Mouse (Mus musculus): ENCODE measurements around the gene Lmna. TPM values are rescaled to one million over a fixed set of nuclear protein-coding genes. Genes with fewer than 3 reads are reported as not detected.

Gene Lmna
- total RNA-seq, 2 experiments from 2014 or later: 42.0 to 49.3 TPM

DNA sequence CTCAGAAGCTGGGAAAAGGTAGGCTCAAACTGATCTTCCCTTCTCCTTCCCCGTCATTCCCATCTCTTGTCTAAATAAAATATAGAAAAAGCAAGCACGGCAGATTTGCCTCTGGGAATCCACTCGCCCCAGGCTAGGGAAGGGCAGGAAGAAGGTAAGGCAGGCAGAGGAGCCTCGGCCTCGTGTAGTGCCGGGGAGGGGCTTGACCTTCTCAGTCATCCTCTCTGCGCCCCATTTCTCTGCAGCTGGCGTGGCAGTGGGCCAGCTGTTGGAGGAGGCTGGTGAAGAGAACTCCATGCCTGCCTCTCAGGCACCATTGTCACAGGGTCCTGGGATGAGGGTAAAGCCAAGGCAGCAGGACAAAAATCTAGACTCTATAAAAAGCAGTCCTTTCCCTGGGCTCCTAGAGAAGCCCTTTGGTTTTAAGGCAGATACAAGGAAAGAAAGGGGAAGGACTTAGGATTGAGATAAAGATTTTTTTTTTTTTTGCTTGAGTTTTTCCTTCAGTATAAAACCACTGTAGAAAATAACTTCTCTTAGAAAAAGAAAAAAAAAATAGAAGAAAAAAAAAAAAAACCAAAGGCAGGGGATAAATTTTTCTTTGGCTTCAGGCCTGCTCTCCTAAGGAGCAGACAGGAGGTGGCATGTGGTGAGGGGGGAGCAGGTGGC, 28.2 kb downstream of the Lmna start:
- DNase-seq (ENCODE audit: low spot score in 2 of 2): no peak

DNA sequence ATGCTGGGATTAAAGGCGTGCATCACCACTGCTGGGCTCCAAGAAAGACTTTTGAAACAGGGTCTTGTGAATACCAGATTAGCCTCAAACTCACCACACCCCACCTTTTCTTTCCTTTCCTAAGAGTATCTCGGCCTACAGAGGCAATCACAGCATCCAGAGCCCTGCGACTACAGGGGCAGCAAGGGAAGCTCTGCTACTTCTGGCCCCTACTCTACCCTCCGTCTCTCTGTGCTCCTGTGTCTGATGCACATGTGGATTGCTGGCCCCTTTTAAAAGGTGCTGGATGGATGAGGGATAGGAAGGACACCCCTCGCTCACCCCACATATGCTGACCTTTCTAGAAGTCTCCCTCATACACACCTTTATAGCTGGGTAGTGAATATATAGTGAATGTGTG, 29.1 kb downstream of the Lmna start:
- DNase-seq (ENCODE audit: low spot score in 2 of 2): no peak

DNA sequence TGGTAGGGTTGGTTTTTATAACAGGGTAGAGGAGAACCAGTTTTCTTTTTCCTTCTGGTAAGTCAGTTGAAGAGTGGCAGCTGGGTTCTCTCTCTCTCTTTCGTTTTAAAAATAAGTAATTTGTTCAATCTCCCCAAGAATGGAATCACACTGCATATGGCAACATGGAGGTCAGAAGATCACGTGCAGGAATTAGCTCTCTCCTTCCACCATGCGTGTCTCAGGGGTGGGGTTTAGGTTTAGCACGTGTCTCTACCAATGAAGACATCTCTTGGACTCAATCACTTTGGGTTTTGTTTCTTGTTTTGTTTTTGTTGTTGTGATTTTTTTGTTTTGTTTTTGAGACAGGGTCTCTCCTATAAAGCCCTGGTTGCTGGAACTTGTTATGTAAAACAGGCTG, 29.9 kb downstream of the Lmna start:
- no peak for DNase-seq (ENCODE audit: low spot score in 2 of 2)

DNA sequence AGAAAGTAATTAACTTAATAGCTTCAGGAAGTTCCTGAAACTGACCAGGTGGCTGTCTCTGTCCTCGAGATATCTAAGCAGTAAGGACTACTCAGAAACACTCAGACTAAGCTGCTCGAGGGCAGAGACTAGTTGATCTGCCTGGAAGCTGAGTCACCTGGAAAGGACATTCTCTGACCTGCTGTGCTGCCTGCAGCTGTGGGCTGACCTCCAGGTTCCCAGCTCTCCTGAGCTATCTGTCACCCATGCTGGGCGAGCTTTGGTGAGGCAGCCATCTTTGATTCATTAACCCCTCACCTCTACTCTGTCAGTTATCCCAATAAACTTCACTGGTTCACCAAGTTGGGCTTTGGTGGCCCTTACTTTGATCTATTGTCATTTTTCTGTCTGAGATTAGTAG, 30.6 kb downstream of the Lmna start:
- no peak for DNase-seq (ENCODE audit: low spot score in 2 of 2)

DNA sequence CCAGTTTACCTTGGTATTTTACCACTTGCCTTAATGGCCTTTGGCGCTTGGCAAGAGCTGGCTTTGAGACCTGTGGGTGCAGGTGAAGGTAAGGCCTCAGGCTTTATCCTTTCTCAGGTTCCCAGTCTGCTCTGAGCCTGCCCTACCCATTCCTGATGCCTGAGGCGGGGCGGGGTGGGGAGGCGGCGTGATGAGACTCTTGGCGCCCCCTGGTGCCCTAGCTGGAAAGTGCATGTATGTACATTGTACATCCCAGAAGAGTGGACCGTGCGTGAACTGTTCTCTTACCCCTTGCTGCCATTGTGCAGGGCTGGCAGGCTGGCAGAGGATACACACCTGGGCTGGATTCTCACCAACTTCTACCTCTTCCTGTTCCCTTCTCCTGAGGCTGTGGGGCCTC, 32.0 kb downstream of the Lmna start:
- peak; percentile 72 to 76 for DNase-seq (ENCODE audit: low spot score in 2 of 2)

DNA sequence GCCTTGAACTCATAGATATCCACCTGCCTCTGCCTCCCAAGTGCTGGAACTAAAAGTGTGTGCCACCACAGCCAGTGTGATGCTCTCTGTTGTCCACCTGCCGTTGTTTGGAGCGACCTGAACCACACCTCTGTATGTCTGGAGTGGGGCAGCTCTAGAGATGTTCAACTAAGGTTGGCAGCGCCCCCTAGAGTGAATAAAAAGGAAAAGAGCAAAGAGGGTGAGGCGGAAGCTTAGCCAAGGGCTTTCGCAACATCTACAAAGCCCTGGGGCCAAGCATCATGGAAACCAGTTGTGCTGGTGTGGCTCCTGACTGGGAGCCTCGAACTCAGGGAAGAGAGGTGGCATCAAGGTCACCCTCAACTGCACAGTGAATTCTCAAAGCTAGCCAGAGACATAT, 33.4 kb downstream of the Lmna start:
- no peak for DNase-seq (ENCODE audit: low spot score in 2 of 2)

DNA sequence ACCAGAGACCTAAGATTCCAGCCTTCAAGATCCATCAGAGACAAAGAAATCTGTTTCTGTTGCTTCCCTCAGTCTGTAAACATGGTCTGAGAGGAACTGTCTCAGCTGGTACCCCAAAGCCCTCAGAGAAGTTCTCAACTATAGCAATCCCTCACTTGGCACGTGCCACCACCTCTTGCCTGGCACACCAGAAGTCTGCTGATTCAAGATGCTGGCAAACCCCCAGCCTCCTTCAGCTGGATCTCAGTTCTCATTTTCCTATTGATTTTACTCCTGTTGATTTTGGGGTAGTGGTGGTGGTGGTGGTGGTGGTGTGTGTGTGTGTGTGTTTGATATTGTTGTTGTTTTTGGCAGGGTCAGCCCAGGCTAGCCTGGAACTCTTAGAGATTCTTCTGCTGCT, 36.2 kb downstream of the Lmna start:
- no peak for DNase-seq (ENCODE audit: low spot score in 2 of 2)

DNA sequence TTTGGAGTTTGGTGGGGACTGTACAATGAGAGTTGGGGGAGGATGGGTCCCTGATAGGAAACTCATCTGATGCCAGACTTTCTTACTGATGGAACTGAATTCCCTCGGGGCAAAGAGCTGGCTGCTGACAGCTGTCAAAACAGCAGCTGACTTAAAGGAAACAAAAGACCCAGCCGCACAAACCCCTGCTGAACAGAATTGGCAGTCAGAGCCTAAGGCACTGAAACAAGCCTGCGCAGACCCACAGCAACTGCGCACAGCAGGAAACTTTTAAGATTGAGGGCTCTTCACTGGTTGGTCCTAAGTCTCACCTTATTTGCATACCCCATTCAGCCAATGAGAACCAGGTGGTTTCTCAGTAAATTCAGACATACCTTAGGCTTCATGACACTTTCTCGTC, 36.7 kb downstream of the Lmna start:
- DNase-seq (ENCODE audit: low spot score in 2 of 2): no peak

DNA sequence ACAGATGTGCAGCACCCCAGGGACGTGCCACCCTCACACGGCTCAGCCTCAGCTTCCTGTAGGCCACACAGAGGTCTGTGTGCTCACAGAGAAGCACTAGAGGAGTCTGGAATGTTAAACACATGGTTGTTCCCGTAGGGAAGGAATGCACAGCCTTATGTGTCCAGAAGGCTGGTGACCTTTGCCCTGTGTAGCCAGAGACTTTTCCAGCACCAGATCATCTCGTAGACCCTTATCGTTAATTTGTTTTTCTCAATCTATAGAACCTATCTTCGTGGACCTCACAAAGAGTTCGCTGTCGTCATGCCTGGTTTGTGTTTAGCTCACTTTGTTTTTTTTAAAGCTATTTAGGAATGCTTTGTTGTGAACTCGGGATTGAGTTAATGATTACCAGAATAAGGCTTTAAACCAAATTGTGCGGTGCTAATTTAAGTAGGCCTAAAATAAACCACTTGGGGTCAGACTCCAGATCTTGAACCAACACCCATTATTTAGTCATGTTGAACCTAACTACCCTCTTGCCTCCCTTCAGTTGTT, 38.7 kb downstream of the Lmna start:
- no peak for DNase-seq (ENCODE audit: low spot score in 2 of 2)

DNA sequence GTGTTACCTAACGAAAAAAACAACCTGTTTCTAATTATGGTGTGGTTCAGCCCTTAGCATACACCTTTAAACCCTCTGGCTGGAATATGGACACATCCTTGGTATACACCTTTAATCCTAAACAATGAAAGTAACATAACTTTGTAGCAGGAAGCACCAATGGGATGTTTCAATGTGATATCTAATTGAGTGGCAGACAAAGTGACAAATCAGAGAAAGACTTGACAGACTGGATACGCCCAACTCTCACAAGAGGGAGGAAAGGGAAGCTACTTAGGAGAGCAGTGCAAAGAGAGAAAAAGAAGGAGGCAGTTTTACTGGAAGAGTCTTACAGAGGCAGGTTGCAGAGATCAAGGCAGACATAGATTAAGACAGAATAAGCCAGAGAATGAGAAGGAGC, 40.3 kb downstream of the Lmna start:
- DNase-seq (ENCODE audit: low spot score in 2 of 2): no peak

DNA sequence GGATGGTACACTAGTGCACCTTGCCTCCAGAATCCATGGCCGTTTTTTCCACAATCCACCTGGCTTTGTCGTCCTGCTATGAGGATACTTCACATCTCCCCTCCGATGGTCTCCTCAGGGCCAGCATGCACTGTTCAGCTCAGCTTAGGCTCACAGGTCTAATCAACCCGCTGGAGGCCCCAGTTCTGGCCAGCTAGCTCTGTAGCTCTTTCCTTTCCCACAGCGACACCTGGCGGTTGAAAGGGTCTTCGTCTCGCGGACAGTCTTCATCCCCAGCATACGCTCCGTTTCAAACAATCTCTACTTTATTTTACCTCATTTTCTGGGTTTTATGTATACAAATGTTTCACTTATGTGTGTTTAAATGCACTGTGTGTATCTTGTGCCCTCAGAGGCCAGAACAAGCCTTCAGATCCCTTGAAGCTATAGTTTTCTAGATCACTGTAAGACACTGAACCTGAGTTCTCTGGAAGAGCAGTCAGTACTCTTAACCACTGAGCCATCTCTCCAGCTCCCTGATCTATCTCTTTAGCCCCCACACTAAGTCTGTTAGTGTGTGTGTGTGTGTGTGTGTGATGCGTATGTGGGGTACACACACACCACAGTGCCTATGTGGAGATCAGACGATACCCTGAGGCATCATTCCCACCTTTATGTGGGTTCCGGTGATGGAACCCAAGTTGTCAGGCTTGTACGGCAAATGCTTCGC, 42.5 kb downstream of the Lmna start:
- DNase-seq (ENCODE audit: low spot score in 2 of 2): peak; percentile 85 to 91

DNA sequence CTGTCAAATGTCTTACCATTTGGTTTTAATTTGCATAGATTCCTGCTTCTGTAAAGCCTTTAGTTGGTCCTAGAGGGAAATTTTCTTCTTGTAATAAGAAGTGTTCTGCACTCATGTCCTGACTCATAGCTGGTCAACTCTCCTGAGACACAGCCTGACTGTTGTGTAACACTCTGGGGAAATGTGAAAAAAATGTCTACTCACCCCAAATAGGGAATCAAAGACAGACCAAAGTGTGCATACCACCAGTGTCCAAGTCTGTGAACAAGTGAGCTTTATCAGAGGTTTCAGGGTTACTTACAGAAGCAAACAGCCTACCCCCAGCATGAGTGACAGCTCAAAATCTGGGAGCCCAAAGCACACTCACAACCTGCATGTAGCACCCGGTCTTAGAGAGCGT, 44.6 kb downstream of the Lmna start:
- no peak for DNase-seq (ENCODE audit: low spot score in 2 of 2)

DNA sequence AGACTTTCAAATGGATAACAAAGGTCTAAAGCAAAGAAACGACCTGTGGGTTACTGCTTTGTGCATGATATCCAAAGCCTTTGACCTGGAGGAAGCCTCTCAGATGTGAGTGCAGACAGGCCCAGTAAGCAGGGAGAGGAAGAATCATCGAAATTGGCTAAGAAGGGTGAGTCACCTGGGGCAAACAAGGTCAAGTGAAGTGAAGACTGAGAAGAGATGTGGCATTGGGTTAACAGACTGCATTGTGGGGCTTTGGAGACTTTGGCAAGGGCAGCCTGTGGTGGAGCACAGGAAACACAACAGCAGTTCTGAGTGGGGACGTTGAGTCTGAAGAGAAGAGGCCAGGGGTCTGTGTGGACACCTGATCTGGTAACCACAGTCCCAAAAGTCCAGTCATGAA, 45.3 kb downstream of the Lmna start:
- no peak for DNase-seq (ENCODE audit: low spot score in 2 of 2)

DNA sequence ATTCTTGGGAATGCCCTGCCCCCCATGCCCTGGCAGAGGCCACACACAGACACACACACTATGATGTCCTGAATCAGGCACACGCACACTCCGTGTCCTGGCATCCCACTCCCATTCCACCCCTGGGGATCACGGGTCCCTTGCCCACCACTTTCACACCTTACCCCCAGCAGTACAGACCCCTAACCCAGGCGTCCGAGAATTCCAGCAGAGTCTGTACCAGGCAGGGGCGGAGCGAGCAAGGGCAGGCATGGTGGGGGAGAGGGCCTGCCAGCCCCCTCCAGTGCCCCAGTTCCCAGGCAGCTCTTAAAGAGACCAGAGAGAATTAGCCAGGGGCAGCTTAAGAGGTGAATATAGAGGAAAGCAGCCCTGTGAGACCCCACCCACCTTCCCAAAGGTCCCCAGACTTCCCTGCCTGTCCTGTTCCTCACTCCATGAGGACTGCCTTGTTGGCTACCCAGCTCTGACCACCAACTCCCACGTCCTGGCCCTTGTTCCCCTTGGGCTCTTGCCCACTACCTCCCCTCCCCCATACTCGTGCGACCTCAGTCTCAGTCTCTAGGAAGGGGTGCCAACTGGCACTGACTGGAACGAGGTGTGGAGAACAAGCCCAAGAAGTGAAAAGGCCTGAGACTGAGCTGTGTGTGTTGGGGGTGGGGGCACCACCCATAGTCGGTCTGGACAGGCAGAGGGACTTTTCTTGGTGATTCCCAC, 48.6 kb downstream of the Lmna start, which contains the start of gene Sema4a:
Gene Sema4a (minus strand): TSS at position 200 of the 714 bp plus-strand sequence.
- DNase-seq (ENCODE audit: low spot score in 2 of 2): peak; percentile 49 to 62

DNA sequence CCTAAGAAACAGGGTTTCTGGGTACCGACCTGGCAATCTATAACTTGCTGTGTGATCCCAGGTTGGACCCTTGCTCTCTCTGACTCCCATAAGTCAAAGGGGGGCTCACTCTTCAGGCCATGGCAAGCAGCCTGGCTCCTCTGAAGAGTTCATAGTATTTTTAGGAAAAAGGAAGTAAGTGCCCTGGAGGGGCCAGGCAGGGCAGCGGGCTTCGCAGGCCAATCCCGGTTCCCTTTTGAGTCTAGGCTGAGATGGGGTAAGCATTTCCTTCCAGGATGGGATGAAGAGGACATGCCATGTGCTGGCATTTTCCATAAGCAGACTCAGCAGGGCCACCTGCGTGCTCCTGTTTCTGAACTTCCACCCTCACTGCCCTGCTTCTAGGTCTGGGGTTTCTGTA, 49.7 kb downstream of the Lmna start:
- DNase-seq (ENCODE audit: low spot score in 2 of 2): no peak

DNA sequence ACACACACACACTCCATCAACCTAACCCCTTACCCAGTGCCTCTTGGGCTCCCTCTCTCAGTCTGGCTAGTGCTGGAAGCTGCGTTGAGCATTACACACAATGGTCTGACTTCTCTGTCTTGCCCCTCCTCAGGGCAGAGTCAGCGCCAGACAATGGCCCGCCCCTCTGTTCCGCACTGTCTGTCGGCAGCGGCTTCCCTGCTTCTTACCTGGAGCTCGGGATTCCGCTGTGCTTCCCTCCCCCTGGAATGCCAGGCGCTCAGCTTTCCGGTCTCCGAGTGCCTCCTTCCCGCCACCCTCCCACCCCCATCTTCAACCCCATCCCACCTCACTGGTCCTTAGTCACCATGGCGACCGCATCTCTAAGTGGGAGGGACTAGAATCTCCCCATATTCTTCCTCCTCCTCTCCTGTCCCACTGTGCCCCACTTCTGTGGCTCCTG, 51.0 kb downstream of the Lmna start:
- DNase-seq (ENCODE audit: low spot score in 2 of 2): no peak

DNA sequence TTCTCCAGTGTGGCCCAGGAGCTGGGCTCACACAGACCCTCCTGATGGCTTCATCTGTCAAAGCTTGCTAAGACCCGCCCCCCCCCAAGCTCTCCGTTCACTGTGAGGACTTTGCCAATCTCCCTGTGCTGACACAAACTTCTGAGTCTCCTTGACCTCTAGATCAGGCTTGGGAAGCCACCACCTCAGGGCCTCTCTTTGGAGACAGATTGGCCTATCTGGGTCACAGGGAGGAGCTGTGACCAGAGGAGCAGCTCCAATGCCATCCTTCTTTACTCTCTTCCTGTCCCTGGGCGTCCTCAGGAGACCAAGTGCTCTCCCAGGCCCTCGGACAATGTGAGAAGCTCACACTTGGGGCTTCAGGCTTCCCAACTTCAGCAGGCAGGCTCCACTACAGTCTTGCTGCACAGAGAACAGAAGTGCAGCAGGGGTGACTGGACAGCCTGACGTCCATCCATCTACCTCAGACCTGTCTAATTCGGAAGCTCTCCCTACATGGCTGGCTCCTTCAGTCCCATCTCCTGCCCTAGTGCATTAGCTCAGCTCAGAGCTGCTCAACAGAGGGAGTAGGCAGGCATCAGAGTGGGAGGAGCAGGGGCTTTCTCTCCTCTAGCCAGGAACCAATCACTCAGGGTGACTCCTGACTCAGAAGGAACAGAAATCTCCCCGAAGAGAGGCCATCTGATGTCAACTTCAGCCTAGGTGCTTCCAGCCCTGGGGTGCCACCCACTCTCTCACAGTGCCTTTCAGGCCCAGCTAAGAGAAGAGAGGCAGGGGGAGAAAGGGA, 52.8 kb downstream of the Lmna start:
- no peak for DNase-seq (ENCODE audit: low spot score in 2 of 2)

DNA sequence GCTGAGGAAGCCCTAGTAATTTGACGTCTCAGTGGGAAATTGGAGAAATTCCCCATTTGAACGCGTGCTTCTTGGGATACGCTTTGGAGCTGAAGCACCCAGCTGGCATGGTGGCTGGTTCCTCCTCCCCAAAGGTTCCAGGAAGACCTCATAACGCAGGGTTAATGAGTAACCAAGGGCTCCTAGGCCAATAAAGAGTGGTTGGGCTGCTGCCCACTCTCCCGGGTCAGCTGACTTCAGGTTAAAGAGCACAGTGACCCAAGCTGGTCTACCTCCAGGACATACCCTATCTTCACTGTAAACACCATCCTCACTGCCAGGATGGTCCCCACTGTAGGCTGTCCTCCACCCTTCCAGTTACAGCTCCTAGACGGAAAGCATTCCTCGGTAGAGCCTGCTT, 53.4 kb downstream of the Lmna start:
- DNase-seq (ENCODE audit: low spot score in 2 of 2): no peak

DNA sequence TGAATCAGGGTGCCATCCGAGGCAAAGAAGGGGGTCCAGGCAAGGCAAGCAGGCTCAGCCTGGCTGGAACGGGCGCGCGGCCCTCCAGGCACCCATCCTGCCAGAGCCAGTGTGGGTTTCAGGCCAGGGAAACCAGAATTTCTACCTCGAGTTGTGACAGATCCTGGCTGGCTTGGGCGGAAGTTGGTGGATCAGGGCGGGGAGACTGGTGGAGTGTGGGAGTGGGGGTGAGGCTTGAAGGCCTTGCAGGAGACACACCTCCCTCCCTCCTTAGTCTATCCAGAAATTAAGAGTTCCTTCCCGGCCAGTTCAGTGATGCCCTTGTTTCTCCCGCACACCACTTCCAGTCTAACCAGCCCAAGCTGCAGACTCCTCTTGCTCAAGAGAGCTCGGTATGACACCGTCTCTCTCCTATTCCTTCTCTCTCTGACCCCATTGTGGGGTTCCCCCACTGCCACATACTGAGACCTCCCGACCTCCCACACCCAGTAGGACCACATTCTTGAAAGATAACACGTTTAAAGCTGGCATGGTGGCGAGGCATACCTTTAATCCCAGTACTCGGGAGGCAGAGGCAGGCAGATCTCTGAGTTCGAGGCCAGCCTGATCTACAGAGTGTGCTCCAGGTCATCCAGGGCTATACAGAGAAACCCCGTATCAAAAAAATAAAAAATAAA, 54.0 kb downstream of the Lmna start:
- no peak for DNase-seq (ENCODE audit: low spot score in 2 of 2)

DNA sequence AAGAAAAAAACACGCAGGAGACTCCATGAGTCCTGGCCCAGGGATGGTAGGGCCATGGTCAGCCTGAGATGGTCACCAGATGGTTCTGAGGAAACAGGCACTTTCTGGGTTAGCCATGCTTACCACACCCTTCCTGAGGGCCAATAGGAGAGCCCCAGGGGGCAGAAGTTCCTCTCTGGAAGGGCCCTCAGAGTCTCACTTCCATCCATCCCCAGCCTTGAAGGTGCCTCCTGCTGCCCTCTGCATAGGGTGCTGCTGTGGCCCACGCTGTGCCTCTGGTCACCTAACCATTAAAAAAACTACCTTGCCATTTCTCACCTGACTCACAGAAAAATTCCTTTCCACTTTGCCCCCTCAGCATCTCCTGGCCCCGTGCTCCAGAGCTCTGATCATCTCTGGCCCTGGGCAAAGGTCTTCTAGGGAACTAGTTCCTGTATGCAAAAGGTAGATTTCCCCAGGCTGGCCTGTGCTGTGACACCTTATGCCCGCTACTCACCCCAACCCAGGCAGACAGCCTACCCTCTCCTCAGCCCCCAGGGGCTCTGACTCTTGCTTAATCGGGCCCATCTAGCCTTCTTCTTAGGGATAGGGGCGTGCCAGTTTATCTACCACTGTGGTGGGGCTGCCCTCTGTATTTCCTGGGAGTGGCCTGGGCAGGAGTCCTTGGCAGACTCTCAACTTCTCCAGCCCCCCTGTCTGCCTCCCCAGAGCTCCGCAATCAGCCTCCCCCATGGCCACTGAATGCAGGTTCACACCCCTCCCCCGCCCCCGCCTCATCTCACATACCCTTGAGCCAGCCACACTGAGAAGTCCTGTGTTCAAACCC, 54.8 kb downstream of the Lmna start:
- no peak for DNase-seq (ENCODE audit: low spot score in 2 of 2)
